Mouse (Mus musculus) kidney, postnatal 0 days (tissue): Measurements from ENCODE around the gene Adarb2. TPM values are rescaled to one million over a fixed set of nuclear protein-coding genes. Genes with fewer than 3 reads are reported as not detected.

Experiments used
- ATAC-seq: fragments of 200-750 bp; cut with Nextera tagmentation; replicated peaks from 2 replicates; pipeline ENCODE4 v1.8.0; 2017; ENCODE audit warnings: low read depth, moderate number of reproducible peaks, moderate TSS enrichment, moderate library complexity; ENCODE audit not compliant: low FRiP score
- DNase-seq: peaks from one replicate; pipeline ENCODE4 v3.0.0-alpha.2; 2016; ENCODE audit warnings: low spot score
- H3K27ac ChIP-seq: fragments of 300-500 bp; sonication (generic); 2 replicates; pipeline ENCODE4 v1.5.1; 2014; ENCODE audit warnings: mild to moderate bottlenecking
- H3K27me3 ChIP-seq: fragments of 300-500 bp; sonication (generic); 2 replicates; pipeline ENCODE4 v1.6.1; 2014; ENCODE audit warnings: low read length, mixed read lengths; ENCODE audit not compliant: insufficient read depth
- H3K36me3 ChIP-seq: fragments of 300-500 bp; sonication (generic); 2 replicates; pipeline ENCODE4 v1.6.1; 2014; ENCODE audit warnings: low read length, mixed read lengths; ENCODE audit not compliant: insufficient read depth
- H3K4me1 ChIP-seq: fragments of 300-500 bp; sonication (generic); replicated peaks from 2 replicates; pipeline ENCODE4 v1.6.1; 2014; ENCODE audit warnings: antibody characterized with exemption, low read length, mixed read lengths; ENCODE audit not compliant: insufficient read depth
- H3K4me2 ChIP-seq: fragments of 300-500 bp; sonication (generic); 2 replicates; pipeline ENCODE4 v1.6.1; 2014; ENCODE audit warnings: mild to moderate bottlenecking, low read length, moderate library complexity, mixed read lengths
- H3K4me3 ChIP-seq: fragments of 300-500 bp; sonication (generic); replicated peaks from 2 replicates; pipeline ENCODE4 v1.5.1; 2014; ENCODE audit warnings: low read depth, low read length
- H3K9ac ChIP-seq: fragments of 300-500 bp; sonication (generic); 2 replicates; pipeline ENCODE4 v1.6.1; 2014; ENCODE audit warnings: low read depth, low read length
- H3K9me3 ChIP-seq: fragments of 300-500 bp; sonication (generic); replicated peaks from 2 replicates; pipeline ENCODE4 v1.6.1; 2016; ENCODE audit warnings: low read length, inconsistent platforms, mixed read lengths
- CTCF ChIP-seq: IDR thresholded peaks from 2 replicates; pipeline ENCODE4 v1.5.1; 2016; ENCODE audit warnings: antibody characterized with exemption, low read depth, mild to moderate bottlenecking, moderate library complexity
- WGBS: fragments of 180-500 bp; shearing (Covaris S2); extraction: QIAGEN DNeasy Blood & Tissue Kit; methylation state at CpG from one replicate; pipeline ENCODE4 v1.1.7; 2014; 5-methylcytosine and 5-hydroxymethylcytosine counted together
- polyA plus RNA-seq: library from polyadenylated mRNA; unstranded; fragments of >200 nt; fragmentation: Nextera tagmentation; extraction: Ambion mirVana; gene quantifications from 2 replicates; pipeline ENCODE4 v1.2.1, GENCODE M21; 2015

Gene Adarb2
- polyA plus RNA-seq, 1 experiment from 2014 or later = 0.08 TPM

- no peaks in the 10 kb centered on the region for H3K36me3 ChIP-seq
- no peaks in the 10 kb centered on the region for H3K4me1 ChIP-seq
- no peaks in the 10 kb centered on the region for H3K9me3 ChIP-seq
- H3K9ac ChIP-seq = no peak overlapping the region
- no peak overlapping the region for H3K4me3 ChIP-seq
- DNase-seq (no peak), ATAC-seq (no peak)
- TF ChIP-seq CTCF = no peak
- H3K27ac ChIP-seq = no peak overlapping the region
- no peak overlapping the region for H3K4me2 ChIP-seq
- WGBS = 49% methylated on average over 7 of the region's 7 CpGs
- H3K27me3 ChIP-seq = no peaks in the 10 kb centered on the region
These were observed 131.2 kb downstream of the Adarb2 start for GRCm38 (mm10) chr13:8333589-8334455.

DNA sequence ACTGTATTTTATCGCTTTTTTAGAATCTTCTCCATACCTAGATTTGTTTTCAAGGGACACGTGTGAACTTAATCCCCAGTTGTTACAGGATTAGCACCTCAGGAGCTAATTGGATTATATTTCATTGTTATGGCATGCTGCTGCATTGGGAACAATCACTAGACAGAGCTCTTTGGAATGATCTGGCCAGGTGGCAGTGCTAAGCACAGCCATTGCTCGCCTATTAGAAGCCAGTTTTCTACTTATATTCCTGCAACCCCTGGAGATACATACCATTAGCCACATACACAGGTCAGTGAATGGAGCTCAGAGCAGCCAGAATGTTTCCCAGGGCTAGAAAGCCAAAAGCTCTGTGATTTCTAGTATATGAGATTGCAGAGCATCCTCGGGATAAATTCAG, 131.9 kb downstream of the Adarb2 start:
- Histone ChIP-seq H3K27me3 (no peaks in the 10 kb centered on the region), H3K9me3 (no peaks in the 10 kb centered on the region), H3K4me3 (no peak overlapping the region), H3K27ac (no peak overlapping the region), H3K9ac (no peak overlapping the region), H3K36me3 (no peaks in the 10 kb centered on the region), H3K4me2 (no peak overlapping the region), H3K4me1 (no peaks in the 10 kb centered on the region)
- DNase-seq (no peak), ATAC-seq (no peak)
- no peak for TF ChIP-seq CTCF
- WGBS = 64% methylated on average over 4 of the region's 4 CpGs

DNA sequence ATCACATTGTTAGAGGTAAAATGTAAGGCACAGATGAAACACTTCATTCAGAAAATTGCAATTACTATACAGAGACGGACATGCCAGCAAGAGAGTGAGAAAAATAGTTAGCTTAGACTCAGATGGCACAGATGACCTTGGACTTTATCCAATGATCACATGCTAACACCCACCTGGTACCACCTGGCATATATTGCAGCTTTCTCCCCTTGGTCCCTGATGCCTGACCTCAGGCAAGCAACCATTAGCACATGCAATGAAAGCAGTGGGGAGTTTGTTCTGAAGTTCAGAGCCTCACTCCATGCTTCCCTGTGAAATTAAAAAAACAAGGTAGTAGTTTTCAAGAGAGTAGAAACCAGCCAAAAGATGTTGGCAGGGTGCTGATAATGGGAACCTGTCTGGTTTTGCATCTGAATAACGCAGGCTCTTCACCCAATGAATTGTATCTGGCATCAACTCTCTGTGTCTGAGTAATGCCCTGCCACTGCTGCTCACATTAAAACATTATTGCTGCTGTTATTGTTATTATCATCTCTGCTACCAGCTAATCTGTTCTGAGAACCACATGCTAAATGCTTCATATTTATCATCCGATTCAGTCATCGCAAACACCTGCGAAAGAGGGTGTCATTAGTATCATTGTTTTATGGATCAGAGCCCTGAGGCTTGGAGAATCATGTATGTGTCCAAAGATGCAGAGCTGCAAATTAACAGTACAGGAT, 138.6 kb downstream of the Adarb2 start:
- H3K9ac ChIP-seq = no peak overlapping the region
- H3K4me1 ChIP-seq = no peaks in the 10 kb centered on the region
- H3K36me3 ChIP-seq = no peaks in the 10 kb centered on the region
- 85% methylated on average over 5 of the region's 5 CpGs for WGBS
- no peak overlapping the region for H3K4me2 ChIP-seq
- no peak overlapping the region for H3K27ac ChIP-seq
- TF ChIP-seq CTCF = no peak
- ATAC-seq (no peak), DNase-seq (no peak)
- no peaks in the 10 kb centered on the region for H3K9me3 ChIP-seq
- no peak overlapping the region for H3K4me3 ChIP-seq
- H3K27me3 ChIP-seq = no peaks in the 10 kb centered on the region

DNA sequence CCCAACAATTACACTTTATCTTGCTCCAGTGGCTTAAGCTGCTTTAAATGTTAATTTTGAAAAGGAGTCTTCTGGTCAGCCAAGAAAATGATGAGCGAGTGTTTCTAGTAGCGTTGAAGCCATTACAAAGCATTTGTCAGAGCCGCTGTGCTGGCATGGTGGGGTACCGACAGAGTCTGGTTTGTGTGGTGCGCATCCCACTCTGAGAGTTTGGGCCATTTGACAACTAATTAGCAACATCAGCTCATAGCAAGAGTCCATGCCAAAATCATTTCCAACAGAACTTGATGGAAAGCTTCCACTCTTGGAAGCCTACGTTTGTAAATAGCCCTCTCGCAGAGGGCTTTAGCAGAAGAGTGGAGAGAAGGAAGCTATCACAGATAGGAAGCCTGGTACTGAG, 144.5 kb downstream of the Adarb2 start:
- TF ChIP-seq CTCF = no peak
- Histone ChIP-seq H3K36me3 (no peaks in the 10 kb centered on the region), H3K27me3 (no peaks in the 10 kb centered on the region), H3K9me3 (no peaks in the 10 kb centered on the region), H3K4me1 (no peaks in the 10 kb centered on the region), H3K9ac (no peak overlapping the region), H3K4me3 (no peak overlapping the region), H3K4me2 (no peak overlapping the region), H3K27ac (no peak overlapping the region)
- ATAC-seq (no peak), DNase-seq (no peak)
- WGBS = 87% methylated on average over 7 of the region's 7 CpGs

DNA sequence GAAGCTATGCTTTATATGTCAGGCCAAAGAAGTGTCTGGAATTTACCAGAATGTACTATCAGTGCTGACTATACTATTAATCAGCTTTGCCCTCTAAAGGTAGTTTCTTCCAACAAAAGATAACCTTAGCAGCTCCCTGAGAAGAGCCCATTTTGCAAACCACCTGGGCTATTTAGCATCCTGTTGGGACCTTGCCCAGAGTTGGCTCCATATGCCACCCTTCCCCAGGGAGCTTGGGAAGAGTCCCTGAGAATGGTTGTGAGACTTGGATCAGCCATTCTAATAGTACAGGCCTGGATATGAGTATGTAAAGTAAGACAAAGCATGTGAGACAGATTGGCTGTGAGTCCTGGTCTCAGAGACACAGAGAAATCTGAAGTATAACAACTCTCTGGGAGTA, 149.7 kb downstream of the Adarb2 start:
- Histone ChIP-seq H3K4me3 (no peak overlapping the region), H3K9me3 (no peaks in the 10 kb centered on the region), H3K36me3 (no peaks in the 10 kb centered on the region), H3K27ac (no peak overlapping the region), H3K27me3 (no peaks in the 10 kb centered on the region), H3K4me2 (no peak overlapping the region), H3K4me1 (no peaks in the 10 kb centered on the region), H3K9ac (no peak overlapping the region)
- no peak for TF ChIP-seq CTCF
- no peak for ATAC-seq
- DNase-seq = no peak

- no peaks in the 10 kb centered on the region for H3K36me3 ChIP-seq
- no peak overlapping the region for H3K9ac ChIP-seq
- H3K9me3 ChIP-seq = no peaks in the 10 kb centered on the region
- DNase-seq = no peak
- H3K4me1 ChIP-seq = no peaks in the 10 kb centered on the region
- H3K4me3 ChIP-seq = no peak overlapping the region
- no peak overlapping the region for H3K4me2 ChIP-seq
- no peaks in the 10 kb centered on the region for H3K27me3 ChIP-seq
- no peak overlapping the region for H3K27ac ChIP-seq
- no peak for ATAC-seq
- no peak for TF ChIP-seq CTCF
These were observed 150.3 kb downstream of the Adarb2 start for GRCm38 (mm10) chr13:8352952-8353351.
